Mouse (Mus musculus) CD4-positive, CD25-positive, alpha-beta regulatory T cell, adult 4 months (primary cell): ENCODE results near the gene Krtap9-1. TPM values are rescaled to one million over a fixed set of nuclear protein-coding genes. Genes with fewer than 3 reads are reported as not detected.
"Not testable (repeated sequence)": the region's sequence is repeated elsewhere in the genome, so short reads cannot be mapped to it uniquely, and the experiment has no call there.

Experiments
- ATAC-seq: one replicate; pipeline ENCODE4 v1.8.0; 2017
- polyA plus RNA-seq, 2 experiments: library from polyadenylated mRNA; unstranded; fragments of 100-300 nt; shearing (Covaris generic); gene quantifications; one replicate each; pipeline ENCODE4 v1.2.1; 2017

The Krtap9-1 gene
- not detected for polyA plus RNA-seq

DNA sequence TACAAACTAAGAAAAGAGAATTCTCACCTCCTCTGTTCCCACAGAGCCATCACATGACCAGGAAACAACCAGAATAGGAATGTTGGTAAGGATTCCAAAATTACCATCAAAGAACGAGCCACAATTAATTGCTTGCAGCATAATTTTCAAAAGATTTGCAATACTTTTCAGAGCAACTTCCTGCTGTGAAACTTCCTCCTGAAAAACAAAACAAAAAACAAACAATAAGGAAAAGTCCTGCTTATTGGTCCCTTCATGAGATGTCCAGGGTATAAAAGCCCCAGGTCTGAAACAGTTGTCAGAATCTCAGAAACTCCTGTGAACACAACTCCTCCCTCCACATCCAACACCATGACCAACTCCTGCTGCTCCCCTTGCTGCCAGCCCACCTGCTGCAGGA is at the start of gene Krtap9-1:
Gene Krtap9-1, plus strand, starts transcription at position 301 of the 400 bp plus-strand sequence.
- ATAC-seq = not testable (repeated sequence)

DNA sequence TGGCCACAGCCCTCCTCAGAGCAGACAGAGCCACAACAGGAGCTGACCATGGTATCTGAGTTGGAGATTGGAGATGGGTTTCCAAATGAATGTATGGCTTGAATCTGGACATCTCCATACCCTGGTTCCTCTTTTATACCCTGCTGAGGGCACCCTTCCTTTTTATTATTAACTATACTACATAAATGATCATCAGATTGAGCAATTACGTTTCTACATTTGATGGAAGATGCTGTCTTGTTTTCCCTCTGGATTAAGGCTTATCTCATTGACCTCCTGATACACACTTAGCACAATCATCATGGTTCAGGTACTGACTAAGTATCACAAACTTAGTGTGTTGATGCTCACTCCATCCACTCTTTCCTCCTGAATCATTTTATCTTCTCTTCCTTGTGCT is 35.2 kb upstream of the Krtap9-1 start, which contains the start of gene 2300003K06Rik:
Gene 2300003K06Rik, minus strand, starts transcription at position 101 of the 400 bp plus-strand sequence.
- no peak for ATAC-seq

DNA sequence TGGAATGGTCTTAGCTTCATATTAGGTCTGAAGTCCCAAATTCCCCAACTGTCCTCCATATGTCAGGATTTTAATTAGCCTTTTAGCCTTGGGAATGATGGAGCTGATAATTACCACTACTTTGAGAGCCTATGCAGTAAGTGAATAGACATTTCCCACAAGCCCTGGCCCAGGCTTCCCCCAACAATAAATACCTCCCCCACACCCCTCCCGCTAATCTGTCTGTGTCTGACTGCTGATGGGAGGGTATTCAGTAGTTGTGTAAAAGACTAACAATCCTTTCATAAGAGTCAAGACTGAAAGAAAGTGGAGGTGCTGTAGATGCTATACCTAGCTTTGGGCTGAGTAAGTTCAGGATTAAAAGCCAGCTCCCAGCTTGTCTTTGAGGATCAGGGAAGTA is 31.0 kb upstream of the Krtap9-1 start:
- ATAC-seq = no peak

GRCm38 (mm10) chr11:99846746-99847145 is 26.4 kb upstream of the Krtap9-1 start:
- no peak for ATAC-seq

DNA sequence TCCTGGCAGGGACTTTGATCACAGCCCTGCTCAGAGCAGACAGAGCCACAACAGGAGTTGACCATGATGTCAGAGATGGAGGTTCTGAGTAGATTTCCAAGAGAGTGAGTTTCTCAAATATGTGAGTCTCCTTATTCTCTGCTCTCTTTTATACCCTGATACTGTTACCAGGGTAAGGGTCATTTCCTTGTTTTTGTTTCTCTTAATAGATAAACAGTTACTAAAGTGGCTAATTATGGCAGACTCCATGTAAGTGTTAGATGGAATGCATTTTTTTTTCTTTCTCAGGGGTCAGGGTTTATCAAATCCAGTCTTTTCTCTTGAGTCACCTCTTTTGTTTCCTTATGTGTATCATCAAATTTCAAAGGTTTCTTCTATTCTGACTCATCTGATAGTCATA is 21.7 kb upstream of the Krtap9-1 start, which contains the start of gene Krtap4-16:
Gene Krtap4-16, minus strand, starts transcription at position 101 of the 400 bp plus-strand sequence.
- no peak for ATAC-seq

DNA sequence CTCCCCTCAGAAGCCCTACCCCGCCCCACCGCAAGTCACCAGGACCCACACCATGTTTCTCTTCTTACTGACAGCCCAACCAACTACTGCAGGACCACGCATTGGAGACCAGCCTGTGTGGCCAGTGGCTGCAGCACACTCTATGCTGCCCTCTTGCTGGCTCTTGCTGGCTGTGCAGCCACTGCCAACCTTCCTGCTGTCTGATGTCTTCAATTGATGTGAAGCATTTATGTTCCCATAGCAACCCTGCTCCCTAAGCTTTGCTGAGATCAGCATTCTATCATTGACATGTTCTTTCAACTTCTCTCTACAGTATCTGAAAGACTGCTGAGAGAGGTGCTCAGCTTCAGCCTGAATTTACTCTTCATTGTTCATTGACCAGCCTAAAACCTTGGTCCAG is 19.1 kb upstream of the Krtap9-1 start:
- no peak for ATAC-seq

- no peak for ATAC-seq
These were observed 15.6 kb upstream of the Krtap9-1 start, which contains the start of gene Gm11568 for GRCm38 (mm10) chr11:99857617-99858016. Gm11568 (plus strand) TSS chr11:99857917.

- ATAC-seq = no peak
These were observed 14.4 kb upstream of the Krtap9-1 start for GRCm38 (mm10) chr11:99858761-99859160.

DNA sequence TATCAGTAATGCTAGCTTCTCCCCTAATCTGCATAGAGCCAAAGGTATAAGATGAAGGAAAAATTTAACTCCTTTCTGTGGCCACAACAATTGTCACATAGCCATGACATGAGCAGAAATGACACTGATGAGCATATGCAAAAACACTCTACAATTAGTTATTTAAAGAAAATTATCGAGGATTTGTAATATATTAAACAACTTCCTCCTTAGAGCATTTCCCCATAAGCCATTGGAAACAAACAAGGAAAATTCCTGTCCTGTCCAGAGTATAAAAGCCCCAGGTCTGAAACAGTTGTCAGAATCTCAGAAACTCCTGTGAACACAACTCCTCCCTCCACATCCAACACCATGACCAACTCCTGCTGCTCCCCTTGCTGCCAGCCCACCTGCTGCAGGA is 9.0 kb upstream of the Krtap9-1 start, which contains the start of gene Gm11559:
Gene Gm11559, plus strand, starts transcription at position 301 of the 400 bp plus-strand sequence.
- not testable (repeated sequence) for ATAC-seq

DNA sequence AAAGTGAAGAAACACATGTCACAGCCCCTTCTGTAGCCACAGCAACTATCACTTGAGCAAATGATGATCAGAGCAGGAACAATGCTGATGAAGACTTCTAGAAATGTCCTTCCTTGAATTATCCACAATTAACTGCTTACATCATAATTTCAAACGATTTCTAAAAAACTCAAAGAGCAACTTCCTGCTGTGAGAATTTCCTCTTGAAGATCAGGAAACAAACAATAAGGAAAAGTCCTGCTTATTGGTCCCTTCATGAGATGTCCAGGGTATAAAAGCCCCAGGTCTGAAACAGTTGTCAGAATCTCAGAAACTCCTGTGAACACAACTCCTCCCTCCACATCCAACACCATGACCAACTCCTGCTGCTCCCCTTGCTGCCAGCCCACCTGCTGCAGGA is 5.7 kb downstream of the Krtap9-1 start, which contains the start of gene Gm11567:
Gene Gm11567, plus strand, starts transcription at position 301 of the 400 bp plus-strand sequence.
- not testable (repeated sequence) for ATAC-seq

DNA sequence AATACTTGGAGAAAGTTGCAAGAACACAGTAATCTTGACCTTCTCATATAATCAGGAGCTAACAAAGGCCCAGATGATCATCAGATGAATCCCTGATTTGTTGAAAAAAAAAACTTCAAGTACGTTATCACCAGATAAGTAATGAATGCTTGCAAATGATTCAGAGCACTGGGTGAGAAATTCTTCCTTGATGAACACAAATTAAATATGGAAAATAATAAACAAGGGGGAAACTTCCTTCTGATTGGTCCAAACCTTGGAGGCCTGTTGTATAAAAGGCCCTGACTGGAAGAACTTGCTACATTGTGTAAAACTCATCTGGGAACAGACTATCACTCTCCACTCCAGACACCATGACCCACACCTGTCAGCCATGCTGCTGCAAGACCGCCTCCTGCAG is 34.4 kb downstream of the Krtap9-1 start, which contains the start of gene Krtap31-1:
Gene Krtap31-1, plus strand, starts transcription at position 301 of the 400 bp plus-strand sequence.
- no peak for ATAC-seq

GRCm38 (mm10) chr11:99914451-99914850 is 41.3 kb downstream of the Krtap9-1 start, which contains the start of gene Gm11565:
Gm11565 (plus strand) TSS chr11:99914751.
- ATAC-seq = no peak

Other genes with a start within 250 kb of the Krtap9-1 start
- not detected for gene Krtap4-1, start 245.2 kb upstream of the Krtap9-1 start, polyA plus RNA-seq
- gene Krtap4-2, start 238.3 kb upstream of the Krtap9-1 start, polyA plus RNA-seq = not detected
- gene Krtap4-7, start 229.3 kb upstream of the Krtap9-1 start, polyA plus RNA-seq = not detected
- not detected for gene Gm11555, start 223.2 kb upstream of the Krtap9-1 start, polyA plus RNA-seq
- not detected for gene Gm11563, start 214.4 kb upstream of the Krtap9-1 start, polyA plus RNA-seq
- gene Krtap4-6, start 207.4 kb upstream of the Krtap9-1 start, polyA plus RNA-seq = not detected
- not detected for gene Gm14190, start 182.6 kb upstream of the Krtap9-1 start, polyA plus RNA-seq
- not detected for gene Gm14180, start 139.1 kb upstream of the Krtap9-1 start, polyA plus RNA-seq
- not detected for gene Gm11595, start 100.5 kb upstream of the Krtap9-1 start, polyA plus RNA-seq
- gene Krtap4-8, start 92.7 kb upstream of the Krtap9-1 start, polyA plus RNA-seq = not detected
- not detected for gene Krtap4-9, start 88.2 kb upstream of the Krtap9-1 start, polyA plus RNA-seq
- not detected for gene Gm11596, start 79.9 kb upstream of the Krtap9-1 start, polyA plus RNA-seq
- not detected for gene Gm11569, start 74.5 kb upstream of the Krtap9-1 start, polyA plus RNA-seq
- not detected for gene Gm11554, start 68.9 kb upstream of the Krtap9-1 start, polyA plus RNA-seq
- gene Krtap4-13, start 63.5 kb upstream of the Krtap9-1 start, polyA plus RNA-seq = not detected
- gene Gm11564, start 57.7 kb upstream of the Krtap9-1 start, polyA plus RNA-seq = not detected
- not detected for gene 2300003K06Rik, start 35.3 kb upstream of the Krtap9-1 start, polyA plus RNA-seq
- not detected for gene Krtap4-16, start 21.8 kb upstream of the Krtap9-1 start, polyA plus RNA-seq
- not detected for gene Gm11568, start 15.5 kb upstream of the Krtap9-1 start, polyA plus RNA-seq
- gene Gm11559, start 8.9 kb upstream of the Krtap9-1 start, polyA plus RNA-seq = not detected
- gene Gm11567, start 5.8 kb downstream of the Krtap9-1 start, polyA plus RNA-seq = not detected
- not detected for gene Krtap31-1, start 34.5 kb downstream of the Krtap9-1 start, polyA plus RNA-seq
- not detected for gene Gm11565, start 41.4 kb downstream of the Krtap9-1 start, polyA plus RNA-seq
- not detected for gene Krtap31-2, start 62.9 kb downstream of the Krtap9-1 start, polyA plus RNA-seq
- not detected for gene Krtap9-5, start 75.1 kb downstream of the Krtap9-1 start, polyA plus RNA-seq
- gene Krtap29-1, start 105.7 kb downstream of the Krtap9-1 start, polyA plus RNA-seq = not detected
- not detected for gene Krtap16-1, start 113.2 kb downstream of the Krtap9-1 start, polyA plus RNA-seq
- gene Krtap17-1, start 120.6 kb downstream of the Krtap9-1 start, polyA plus RNA-seq = not detected
- not detected for gene Krt33a, start 142.8 kb downstream of the Krtap9-1 start, polyA plus RNA-seq
- gene Krt33b, start 156.5 kb downstream of the Krtap9-1 start, polyA plus RNA-seq = not detected
- not detected for gene Krt34, start 168.2 kb downstream of the Krtap9-1 start, polyA plus RNA-seq
- not detected for gene Krt31, start 177.2 kb downstream of the Krtap9-1 start, polyA plus RNA-seq
- gene Krt32, start 214.8 kb downstream of the Krtap9-1 start, polyA plus RNA-seq = not detected
- not detected for gene Krt35, start 222.9 kb downstream of the Krtap9-1 start, polyA plus RNA-seq
- gene Krt36, start 232.2 kb downstream of the Krtap9-1 start, polyA plus RNA-seq = not detected
- gene Krt13, start 248.2 kb downstream of the Krtap9-1 start, polyA plus RNA-seq = not detected